Mouse (Mus musculus): ENCODE results near the gene Tlr8.

DNA sequence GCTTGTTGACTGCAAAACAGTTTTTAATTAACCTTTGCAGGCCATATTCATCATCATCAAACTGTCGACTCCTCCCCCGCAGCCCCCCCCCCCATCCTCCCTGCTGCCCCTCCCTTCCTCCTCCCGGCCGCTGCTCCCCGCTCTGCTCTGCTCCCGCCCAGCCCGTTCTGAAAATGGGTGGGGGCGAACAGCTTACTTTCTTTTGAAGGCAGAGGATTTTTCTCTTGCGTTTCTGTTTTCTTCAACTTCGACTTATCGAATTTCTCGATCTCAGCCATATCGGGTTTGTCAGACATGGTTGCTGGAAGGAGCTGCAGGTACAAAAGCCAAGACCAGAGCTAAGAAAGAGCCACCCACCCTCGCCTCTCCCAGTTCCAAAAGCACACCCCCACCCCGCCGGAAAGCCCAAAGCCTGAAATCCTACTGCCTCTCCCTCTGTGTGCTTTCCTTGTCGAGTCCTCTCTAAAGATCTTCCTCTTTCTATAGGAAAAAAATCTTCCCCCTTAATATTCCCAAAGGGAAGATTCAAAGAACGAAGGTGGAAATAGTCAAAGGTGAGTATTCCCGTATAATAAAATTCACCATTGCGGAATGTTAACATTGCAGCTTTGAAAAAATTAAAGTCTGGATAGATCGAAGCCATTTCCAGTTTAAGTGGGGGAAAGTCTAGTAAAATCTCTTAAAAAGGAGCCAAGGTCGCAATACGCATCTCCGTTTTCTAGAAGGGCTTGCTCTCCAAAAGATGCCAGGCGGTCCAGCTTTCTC lies 56.2 kb downstream of the Tlr8 start:
- TF ChIP-seq MAFK (IDR thresholded peaks at IDR 0.05; ENCODE audit: insufficient read depth, low read depth, low read length) (no peak), CHD2 (IDR thresholded peaks at IDR 0.05; ENCODE audit: low read depth, low read length) (no peak)

Measured in ES-E14 (cell line).